Mouse (Mus musculus): Measurements from ENCODE around the gene Gm49321. TPM values are rescaled to one million over a fixed set of nuclear protein-coding genes. Genes with fewer than 3 reads are reported as not detected.

Gm49321 gene
- polyA plus RNA-seq, 1 experiment from 2014 or later: 14.8 TPM

GRCm38 (mm10) chr12:73988393-73989008 lies 51.0 kb downstream of the Gm49321 start:
- Histone ChIP-seq H3K9ac (no peak overlapping the region), H3K27me3 (no peaks in the 10 kb centered on the region), H3K9me3 (no peaks in the 10 kb centered on the region), H3K4me3 (no peak overlapping the region), H3K27ac (no peak overlapping the region), H3K36me3 (peaks cover 23% of the 10 kb centered on the region), H3K4me1 (no peaks in the 10 kb centered on the region), H3K4me2 (no peak overlapping the region)
- WGBS: 71% methylated on average over 4 of the region's 4 CpGs
- no peak for ATAC-seq (ENCODE audit: insufficient number of reproducible peaks, low FRiP score, low TSS enrichment, low read depth)

- no peak for ATAC-seq (ENCODE audit: insufficient number of reproducible peaks, low FRiP score, low TSS enrichment, low read depth)
- Histone ChIP-seq H3K4me2 (no peak overlapping the region), H3K4me3 (no peak overlapping the region), H3K36me3 (peaks cover 19% of the 10 kb centered on the region), H3K9me3 (no peaks in the 10 kb centered on the region), H3K27me3 (no peaks in the 10 kb centered on the region), H3K27ac (no peak overlapping the region), H3K4me1 (no peaks in the 10 kb centered on the region), H3K9ac (no peak overlapping the region)
These were observed 52.1 kb downstream of the Gm49321 start for GRCm38 (mm10) chr12:73989594-73989993.

- Histone ChIP-seq H3K4me3 (peak overlapping the region; percentile 55; the same call in 1 of the 2 replicates), H3K9ac (no peak overlapping the region), H3K27me3 (peaks cover 29% of the 10 kb centered on the region), H3K27ac (no peak overlapping the region), H3K9me3 (no peaks in the 10 kb centered on the region), H3K36me3 (no peaks in the 10 kb centered on the region), H3K4me1 (peaks cover 12% of the 10 kb centered on the region), H3K4me2 (no peak overlapping the region)
- ATAC-seq (ENCODE audit: insufficient number of reproducible peaks, low FRiP score, low TSS enrichment, low read depth): no peak
- WGBS: 36% methylated on average over 12 of the region's 12 CpGs
These were observed 59.4 kb downstream of the Gm49321 start for GRCm38 (mm10) chr12:73996906-73997296.

DNA sequence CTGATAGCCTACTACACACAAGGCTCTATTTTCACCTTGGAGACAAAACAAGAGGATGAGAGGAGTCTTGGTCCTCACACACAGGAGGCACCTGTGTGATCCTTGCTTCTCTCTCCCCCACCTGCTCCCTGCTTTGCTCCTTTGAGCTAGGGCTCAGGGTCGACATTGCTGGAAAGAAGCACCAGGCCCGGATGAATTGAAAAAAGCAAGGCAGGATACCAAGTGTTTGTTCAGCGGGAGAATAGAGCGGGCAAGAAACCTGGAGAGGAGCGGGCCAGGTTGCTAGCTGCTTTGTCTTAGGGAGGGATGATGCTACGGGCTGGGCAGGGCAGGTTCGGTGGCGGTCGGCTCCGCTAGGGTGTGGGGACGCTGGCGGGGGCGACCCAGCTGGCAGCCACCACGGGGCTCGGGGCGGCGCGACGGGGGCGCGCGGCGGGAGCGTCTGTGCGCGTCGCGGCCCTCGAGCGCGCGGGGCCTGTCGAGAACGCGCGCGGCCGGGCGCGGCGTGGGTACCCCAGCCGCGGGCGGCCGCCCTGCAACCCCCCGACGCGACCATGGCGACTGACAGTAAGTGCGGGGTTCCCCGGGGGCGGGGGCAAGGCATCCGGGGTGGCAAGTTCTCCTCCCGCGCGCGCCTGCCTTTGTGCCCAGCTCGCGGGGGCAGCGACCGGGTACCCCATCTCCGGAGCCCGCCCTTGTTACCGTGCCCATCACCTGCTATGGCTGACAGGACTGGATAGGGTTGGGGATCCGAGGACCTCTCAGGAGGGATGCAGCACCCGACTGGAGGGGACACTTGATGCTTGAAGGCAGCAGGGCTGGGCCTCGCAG lies 60.1 kb downstream of the Gm49321 start, which contains the start of gene Syt16:
Syt16 (plus strand) TSS at position 365 of the 831 bp plus-strand sequence.
- Histone ChIP-seq H3K4me2 (peak within 1 kb of the TSS; percentile 92), H3K27ac (no peak within 1 kb of the TSS), H3K4me3 (peak within 1 kb of the TSS; percentile 55), H3K9ac (peak within 1 kb of the TSS; percentile 27; the same call in 1 of the 2 replicates), H3K9me3 (no peaks in the 10 kb centered on the region), H3K36me3 (no peaks in the 10 kb centered on the region), H3K4me1 (peaks cover 12% of the 10 kb centered on the region), H3K27me3 (peaks cover 29% of the 10 kb centered on the region)
- 1% methylated on average over 63 of the region's 67 CpGs for WGBS
- no peak for ATAC-seq (ENCODE audit: insufficient number of reproducible peaks, low FRiP score, low TSS enrichment, low read depth)

- Histone ChIP-seq H3K9me3 (no peaks in the 10 kb centered on the region), H3K9ac (peak overlapping the region; percentile 27; the same call in 1 of the 2 replicates)
These were observed 60.6 kb downstream of the Gm49321 start for GRCm38 (mm10) chr12:73998128-73998456.

GRCm38 (mm10) chr12:74002449-74002848 lies 65.0 kb downstream of the Gm49321 start:
- H3K9me3 ChIP-seq: no peaks in the 10 kb centered on the region
- no peak overlapping the region for H3K4me2 ChIP-seq
- no peak overlapping the region for H3K27ac ChIP-seq
- WGBS: 72% methylated on average over 9 of the region's 9 CpGs
- no peak for ATAC-seq (ENCODE audit: insufficient number of reproducible peaks, low FRiP score, low TSS enrichment, low read depth)
- no peaks in the 10 kb centered on the region for H3K36me3 ChIP-seq
- no peak overlapping the region for H3K4me3 ChIP-seq
- H3K4me1 ChIP-seq: peaks cover 7% of the 10 kb centered on the region
- H3K27me3 ChIP-seq: peaks cover 14% of the 10 kb centered on the region
- no peak overlapping the region for H3K9ac ChIP-seq

More at GRCm38 (mm10) chr12:73998128-73998456, 60.6 kb downstream of the Gm49321 start:
- peaks cover 12% of the 10 kb centered on the region for H3K4me1 ChIP-seq
- no peak for ATAC-seq (ENCODE audit: insufficient number of reproducible peaks, low FRiP score, low TSS enrichment, low read depth)
- H3K36me3 ChIP-seq: no peaks in the 10 kb centered on the region
- H3K4me3 ChIP-seq: peak overlapping the region; percentile 55
- H3K4me2 ChIP-seq: peak overlapping the region; percentile 92
- H3K27ac ChIP-seq: no peak overlapping the region
- 34% methylated on average over 5 of the region's 5 CpGs for WGBS
- peaks cover 29% of the 10 kb centered on the region for H3K27me3 ChIP-seq

DNA sequence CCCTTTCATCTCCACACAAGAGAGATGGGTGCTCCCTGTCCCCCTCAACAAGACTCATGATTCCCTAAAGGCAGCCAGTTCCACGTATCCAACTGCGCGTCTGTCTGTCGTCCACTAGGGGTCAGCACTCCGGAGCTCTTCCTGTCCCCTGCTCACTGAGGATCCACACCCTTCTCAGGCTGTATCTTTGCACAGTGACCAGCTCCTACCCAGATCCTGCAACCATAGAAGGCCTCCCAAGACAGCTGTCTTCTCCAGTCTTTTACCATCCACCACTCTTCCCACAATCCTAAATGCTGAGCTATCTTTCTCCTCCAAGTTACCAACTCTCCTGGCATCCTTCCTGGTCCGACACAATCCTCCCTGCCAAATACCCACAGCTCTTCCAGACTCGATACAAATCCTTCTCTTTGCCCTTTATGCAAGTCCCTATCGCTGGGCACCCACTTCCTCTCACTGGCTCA lies 72.0 kb downstream of the Gm49321 start:
- no peak overlapping the region for H3K27ac ChIP-seq
- no peak overlapping the region for H3K4me3 ChIP-seq
- H3K4me2 ChIP-seq: no peak overlapping the region
- ATAC-seq (ENCODE audit: insufficient number of reproducible peaks, low FRiP score, low TSS enrichment, low read depth): no peak
- no peaks in the 10 kb centered on the region for H3K4me1 ChIP-seq
- no peaks in the 10 kb centered on the region for H3K27me3 ChIP-seq
- WGBS: 20% methylated on average over 8 of the region's 8 CpGs
- no peaks in the 10 kb centered on the region for H3K36me3 ChIP-seq
- no peak overlapping the region for H3K9ac ChIP-seq
- no peaks in the 10 kb centered on the region for H3K9me3 ChIP-seq

- ATAC-seq (ENCODE audit: insufficient number of reproducible peaks, low FRiP score, low TSS enrichment, low read depth): no peak
These were observed 76.3 kb downstream of the Gm49321 start for GRCm38 (mm10) chr12:74013739-74014138.

GRCm38 (mm10) chr12:74014739-74015270 lies 77.4 kb downstream of the Gm49321 start:
- Histone ChIP-seq H3K27ac (no peak overlapping the region), H3K9ac (no peak overlapping the region), H3K27me3 (no peaks in the 10 kb centered on the region), H3K36me3 (no peaks in the 10 kb centered on the region), H3K9me3 (no peaks in the 10 kb centered on the region), H3K4me1 (no peaks in the 10 kb centered on the region), H3K4me3 (no peak overlapping the region), H3K4me2 (no peak overlapping the region)
- WGBS: 53% methylated on average over 7 of the region's 7 CpGs
- ATAC-seq (ENCODE audit: insufficient number of reproducible peaks, low FRiP score, low TSS enrichment, low read depth): no peak

More at GRCm38 (mm10) chr12:74013739-74014138, 76.3 kb downstream of the Gm49321 start:
- no peak overlapping the region for H3K27ac ChIP-seq
- peak overlapping the region; percentile 35 for H3K4me2 ChIP-seq
- H3K4me3 ChIP-seq: no peak overlapping the region
- H3K9me3 ChIP-seq: no peaks in the 10 kb centered on the region
- WGBS: 0% methylated on average over 6 of the region's 6 CpGs
- no peaks in the 10 kb centered on the region for H3K27me3 ChIP-seq
- H3K36me3 ChIP-seq: no peaks in the 10 kb centered on the region
- no peak overlapping the region for H3K9ac ChIP-seq
- H3K4me1 ChIP-seq: no peaks in the 10 kb centered on the region

GRCm38 (mm10) chr12:74015491-74015890 lies 78.0 kb downstream of the Gm49321 start:
- Histone ChIP-seq H3K9ac (no peak overlapping the region), H3K36me3 (no peaks in the 10 kb centered on the region), H3K4me1 (no peaks in the 10 kb centered on the region), H3K9me3 (no peaks in the 10 kb centered on the region), H3K4me2 (no peak overlapping the region), H3K4me3 (no peak overlapping the region), H3K27me3 (no peaks in the 10 kb centered on the region), H3K27ac (no peak overlapping the region)
- WGBS: 56% methylated on average over 5 of the region's 5 CpGs
- ATAC-seq (ENCODE audit: insufficient number of reproducible peaks, low FRiP score, low TSS enrichment, low read depth): no peak
